Mouse (Mus musculus): ENCODE measurements around the gene Clec16a.

Gene Clec16a

GRCm38 (mm10) chr16:10581234-10581898 lies 36.2 kb downstream of the Clec16a start:
- no peak for DNase-seq (ENCODE audit: low spot score in 2 of 2)

- no peak for DNase-seq (ENCODE audit: low spot score in 2 of 2)
Observed at GRCm38 (mm10) chr16:10585165-10585564, 40.0 kb downstream of the Clec16a start.

- DNase-seq (ENCODE audit: low spot score in 2 of 2), result no peak
Observed at GRCm38 (mm10) chr16:10586546-10586945, 41.4 kb downstream of the Clec16a start.

- DNase-seq (ENCODE audit: low spot score in 2 of 2), result no peak
Observed at GRCm38 (mm10) chr16:10599888-10600740, 55.0 kb downstream of the Clec16a start.

- DNase-seq (ENCODE audit: low spot score in 2 of 2), result no peak
Observed at GRCm38 (mm10) chr16:10607802-10608201, 62.7 kb downstream of the Clec16a start.

- DNase-seq (ENCODE audit: low spot score in 2 of 2), result no peak
Observed at GRCm38 (mm10) chr16:10609921-10610320, 64.8 kb downstream of the Clec16a start.

- no peak for DNase-seq (ENCODE audit: low spot score in 2 of 2)
Observed at GRCm38 (mm10) chr16:10610801-10611200, 65.7 kb downstream of the Clec16a start.

GRCm38 (mm10) chr16:10611306-10611705 lies 66.2 kb downstream of the Clec16a start:
- DNase-seq (ENCODE audit: low spot score in 2 of 2), result no peak

GRCm38 (mm10) chr16:10613996-10614395 lies 68.9 kb downstream of the Clec16a start:
- no peak for DNase-seq (ENCODE audit: low spot score in 2 of 2)

- DNase-seq (ENCODE audit: low spot score in 2 of 2), result no peak
Observed at GRCm38 (mm10) chr16:10620961-10621614, 75.9 kb downstream of the Clec16a start.

GRCm38 (mm10) chr16:10621710-10622109 lies 76.6 kb downstream of the Clec16a start:
- no peak for DNase-seq (ENCODE audit: low spot score in 2 of 2)

- no peak for DNase-seq (ENCODE audit: low spot score in 2 of 2)
Observed at GRCm38 (mm10) chr16:10626116-10626515, 81.0 kb downstream of the Clec16a start.

- no peak for DNase-seq (ENCODE audit: low spot score in 2 of 2)
Observed at GRCm38 (mm10) chr16:10627136-10627668, 82.1 kb downstream of the Clec16a start.

GRCm38 (mm10) chr16:10628030-10628555 lies 83.0 kb downstream of the Clec16a start:
- DNase-seq (ENCODE audit: low spot score in 2 of 2), result no peak

- DNase-seq (ENCODE audit: low spot score in 2 of 2), result no peak
Observed at GRCm38 (mm10) chr16:10628960-10629359, 83.8 kb downstream of the Clec16a start.

GRCm38 (mm10) chr16:10629361-10629760 lies 84.2 kb downstream of the Clec16a start:
- DNase-seq (ENCODE audit: low spot score in 2 of 2), result no peak

- no peak for DNase-seq (ENCODE audit: low spot score in 2 of 2)
Observed at GRCm38 (mm10) chr16:10634940-10635339, 89.8 kb downstream of the Clec16a start.

GRCm38 (mm10) chr16:10637898-10638297 lies 92.8 kb downstream of the Clec16a start:
- DNase-seq (ENCODE audit: low spot score in 2 of 2), result no peak

GRCm38 (mm10) chr16:10639111-10639889 lies 94.2 kb downstream of the Clec16a start:
- DNase-seq (ENCODE audit: low spot score in 2 of 2), result no peak

GRCm38 (mm10) chr16:10640041-10640440 lies 94.9 kb downstream of the Clec16a start:
- DNase-seq (ENCODE audit: low spot score in 2 of 2), result peak; percentile 49 to 71

GRCm38 (mm10) chr16:10641146-10641545 lies 96.0 kb downstream of the Clec16a start:
- DNase-seq (ENCODE audit: low spot score in 2 of 2), result no peak
